Mouse (Mus musculus): ENCODE measurements at regions not wholly inside any gene's neighbourhood (a gene's known extent, or its start where the extent isn't known, plus 50 kb on each side); places are given as distances from the start of the nearest gene placed in this dataset.

DNA sequence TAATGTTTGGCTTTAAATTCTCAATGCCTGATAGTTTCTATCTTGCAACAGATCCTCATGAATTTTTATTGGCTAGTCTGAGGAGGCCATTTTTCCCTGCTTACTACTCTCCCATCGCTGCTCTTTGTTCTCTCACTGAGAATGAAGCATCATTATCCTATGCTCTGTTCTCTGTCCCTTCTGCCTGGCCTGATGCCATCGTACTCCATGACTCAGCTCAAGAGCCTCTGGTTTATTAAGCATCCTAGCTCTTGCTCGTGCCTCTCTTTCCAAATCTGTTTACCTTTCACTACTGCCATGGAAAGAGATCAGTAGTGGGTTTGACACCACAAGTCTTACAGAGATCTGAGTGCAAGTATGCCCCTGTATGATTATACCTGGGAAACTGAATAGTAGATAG is 926.8 kb downstream of the Gm9195 start:
- no peak for TF ChIP-seq CTCF (conservative IDR thresholded peaks at IDR 0.05; ENCODE audit: insufficient read depth, insufficient read length, low read depth, low read length)
- TF ChIP-seq POLR2A (IDR thresholded peaks at IDR 0.05; ENCODE audit: low read depth, low read length) = no peak
